Comparison of ENCODE assay signal across 9 mouse cellular contexts in genomic region chr1:172549717-172550116, GRCm38 (mm10). TPM values are rescaled to one million over a fixed set of nuclear protein-coding genes. Genes with fewer than 3 reads are reported as not detected.
DNase-seq lines count a peak whose midpoint lies in the region; ATAC-seq and TF ChIP-seq lines count a peak whose summit lies in the region.
"Had no signal": no experiment of that assay in that cellular context is flagged by ENCODE, and none has a peak within 500 bp of the region (broad histone marks: within the 10 kb centered on the region; RNA-seq: fewer than 3 reads in every experiment).

No protein-coding gene starts in this region.

- H3K27ac ChIP-seq in kidney, postnatal 0 days, result no peak overlapping the region
- H3K27ac ChIP-seq in embryonic facial prominence, embryonic 13.5 days, result no peak overlapping the region
- H3K27ac ChIP-seq in limb, embryonic 10.5 days, result no peak overlapping the region
- H3K27ac ChIP-seq in midbrain, postnatal 0 days (ENCODE audit: low read depth, low read length), result peak overlapping the region; percentile 59

- H3K9me3 ChIP-seq in kidney, postnatal 0 days (replicated peaks; ENCODE audit: low read length), result no peaks in the 10 kb centered on the region
- H3K9me3 ChIP-seq in embryonic facial prominence, embryonic 13.5 days, result no peaks in the 10 kb centered on the region
- H3K9me3 ChIP-seq in limb, embryonic 10.5 days (replicated peaks), result no peaks in the 10 kb centered on the region
- no peaks in the 10 kb centered on the region for H3K9me3 ChIP-seq in midbrain, postnatal 0 days (ENCODE audit: low read length)

- H3K4me2 ChIP-seq in kidney, postnatal 0 days (ENCODE audit: low read length), result peak overlapping the region; percentile 59
- H3K4me2 ChIP-seq in embryonic facial prominence, embryonic 13.5 days, result peak overlapping the region; percentile 60
- H3K4me2 ChIP-seq in midbrain, postnatal 0 days (ENCODE audit: low read depth, low read length, poor library complexity, severe bottlenecking), result peak overlapping the region; percentile 64

- no peak for DNase-seq in kidney, postnatal 0 days (ENCODE audit: low spot score)
- no peak for DNase-seq in kidney, postnatal 14 days
- DNase-seq in limb, embryonic 10.5 days (ENCODE audit: low spot score), result no peak
- no peak for DNase-seq in midbrain, postnatal 0 days (ENCODE audit: low spot score)
- DNase-seq in cerebellum, adult 9-11 months, result no peak
- no peak for DNase-seq in adrenal gland, postnatal 25 days
- no peak for DNase-seq in frontal cortex, postnatal 14 days (ENCODE audit: low spot score in 2 of 2)

- no peak for ATAC-seq in kidney, postnatal 0 days (replicated peaks; ENCODE audit: low FRiP score, low read depth)
- no peak for ATAC-seq in embryonic facial prominence, embryonic 13.5 days (ENCODE audit: insufficient number of reproducible peaks, insufficient read depth, low FRiP score, low TSS enrichment, low read depth)
- ATAC-seq in midbrain, postnatal 0 days (ENCODE audit: low FRiP score), result no peak

- WGBS in kidney, postnatal 0 days, result 8% methylated on average over 8 of the region's 8 CpGs
- whole genome bisulfite sequencing in embryonic facial prominence, embryonic 13.5 days, result 6% methylated on average over 8 of the region's 8 CpGs
- 3% methylated on average over 8 of the region's 8 CpGs for WGBS in limb, embryonic 10.5 days
- WGBS in midbrain, postnatal 0 days, result 8% methylated on average over 8 of the region's 8 CpGs

- TF ChIP-seq CTCF in kidney, postnatal 0 days (IDR thresholded peaks at IDR 0.05; ENCODE audit: low read depth), result no peak
- no peak for TF ChIP-seq CTCF in midbrain, postnatal 0 days (IDR thresholded peaks at IDR 0.05)

- H3K4me1 ChIP-seq in kidney, postnatal 0 days (replicated peaks; ENCODE audit: insufficient read depth, low read length), result peaks cover 19% of the 10 kb centered on the region; the same call in 1 of the 2 replicates
- peaks cover 33% of the 10 kb centered on the region for H3K4me1 ChIP-seq in embryonic facial prominence, embryonic 13.5 days
- H3K4me1 ChIP-seq in limb, embryonic 10.5 days, result peaks cover 50% of the 10 kb centered on the region
- peaks cover 4% of the 10 kb centered on the region; the same call in 1 of the 2 replicates for H3K4me1 ChIP-seq in midbrain, postnatal 0 days (ENCODE audit: insufficient read depth, low read length)

- no peaks in the 10 kb centered on the region for H3K36me3 ChIP-seq in kidney, postnatal 0 days (ENCODE audit: insufficient read depth, low read length)
- H3K36me3 ChIP-seq in embryonic facial prominence, embryonic 13.5 days, result no peaks in the 10 kb centered on the region
- no peaks in the 10 kb centered on the region for H3K36me3 ChIP-seq in limb, embryonic 10.5 days
- H3K36me3 ChIP-seq in midbrain, postnatal 0 days (ENCODE audit: insufficient read depth, low read length), result no peaks in the 10 kb centered on the region

- H3K4me3 ChIP-seq in kidney, postnatal 0 days (replicated peaks; ENCODE audit: low read depth, low read length), result peak overlapping the region; percentile 42
- H3K4me3 ChIP-seq in embryonic facial prominence, embryonic 13.5 days, result peak overlapping the region; percentile 43
- H3K4me3 ChIP-seq in limb, embryonic 10.5 days, result peak overlapping the region; percentile 43
- H3K4me3 ChIP-seq in midbrain, postnatal 0 days (ENCODE audit: low read depth, low read length), result peak overlapping the region; percentile 40
- H3K4me3 ChIP-seq: erythroblast, embryonic 14.5 days had no signal

- peak overlapping the region; percentile 46; the same call in 1 of the 2 replicates for H3K9ac ChIP-seq in kidney, postnatal 0 days (ENCODE audit: low read depth, low read length)
- peak overlapping the region; percentile 44; the same call in 1 of the 2 replicates for H3K9ac ChIP-seq in embryonic facial prominence, embryonic 13.5 days
- peak overlapping the region; percentile 55 for H3K9ac ChIP-seq in midbrain, postnatal 0 days (replicated peaks; ENCODE audit: low read length, poor library complexity, severe bottlenecking)

- H3K27me3 ChIP-seq in kidney, postnatal 0 days (ENCODE audit: insufficient read depth, low read length), result no peaks in the 10 kb centered on the region
- H3K27me3 ChIP-seq in embryonic facial prominence, embryonic 13.5 days, result peaks cover 19% of the 10 kb centered on the region
- peaks cover 32% of the 10 kb centered on the region for H3K27me3 ChIP-seq in limb, embryonic 10.5 days (ENCODE audit: low read depth, poor library complexity, severe bottlenecking)
- H3K27me3 ChIP-seq in midbrain, postnatal 0 days (ENCODE audit: insufficient read depth, low read length), result no peaks in the 10 kb centered on the region

RNA-seq across cellular contexts. Expression of gene Vsig8, which starts 6.0 kb away (rescaled TPM):
- 1.0 and 1.6 TPM in 2 replicates for polyA plus RNA-seq in kidney, postnatal 0 days (2015; fragmentation: Nextera tagmentation; extraction: Ambion mirVana)
- polyA plus RNA-seq in embryonic facial prominence, embryonic 13.5 days (2015; fragmentation: Nextera tagmentation; extraction: Ambion mirVana), result 0.40 and 0.77 TPM in 2 replicates
- polyA plus RNA-seq in limb, embryonic 10.5 days (2016; fragmentation: Nextera tagmentation; extraction: Ambion mirVana), result 0.13 TPM in 1 of 2 replicates, not detected in the other
- total RNA-seq in midbrain, postnatal 0 days (2014; rRNA removed), result 0.11 and 2.3 TPM in 2 replicates
- 1.3 and 2.5 TPM in 2 replicates for polyA plus RNA-seq in midbrain, postnatal 0 days (2015; fragmentation: Nextera tagmentation; extraction: Ambion mirVana)
- 0.33 TPM in 1 of 2 replicates, not detected in the other for total RNA-seq in adrenal gland, postnatal 25 days (2021)
- polyA plus RNA-seq: erythroblast, embryonic 14.5 days had no signal

RNA-seq across cellular contexts. Expression of gene Cfap45, which starts 29.1 kb away (rescaled TPM):
- polyA plus RNA-seq in kidney, postnatal 0 days (2015; fragmentation: Nextera tagmentation; extraction: Ambion mirVana), result 1.1 and 1.3 TPM in 2 replicates
- 2.0 and 2.3 TPM in 2 replicates for polyA plus RNA-seq in embryonic facial prominence, embryonic 13.5 days (2015; fragmentation: Nextera tagmentation; extraction: Ambion mirVana)
- polyA plus RNA-seq in limb, embryonic 10.5 days (2016; fragmentation: Nextera tagmentation; extraction: Ambion mirVana), result 0.67 and 1.0 TPM in 2 replicates
- total RNA-seq in midbrain, postnatal 0 days (2014; rRNA removed), result 3.1 and 6.3 TPM in 2 replicates
- 3.9 and 5.4 TPM in 2 replicates for polyA plus RNA-seq in midbrain, postnatal 0 days (2015; fragmentation: Nextera tagmentation; extraction: Ambion mirVana)
- 1.3 TPM in 1 of 2 replicates, not detected in the other for total RNA-seq in adrenal gland, postnatal 25 days (2021)

RNA-seq across cellular contexts. Expression of gene Slamf8, which starts 40.7 kb away (rescaled TPM):
- 0.16 and 0.18 TPM in 2 replicates for polyA plus RNA-seq in kidney, postnatal 0 days (2015; fragmentation: Nextera tagmentation; extraction: Ambion mirVana)
- 0.17 and 0.26 TPM in 2 replicates for polyA plus RNA-seq in embryonic facial prominence, embryonic 13.5 days (2015; fragmentation: Nextera tagmentation; extraction: Ambion mirVana)
- polyA plus RNA-seq in limb, embryonic 10.5 days (2016; fragmentation: Nextera tagmentation; extraction: Ambion mirVana), result 0.11 TPM in 1 of 2 replicates, not detected in the other
- total RNA-seq in midbrain, postnatal 0 days (2014; rRNA removed), result not detected in 2 replicates
- polyA plus RNA-seq in midbrain, postnatal 0 days (2015; fragmentation: Nextera tagmentation; extraction: Ambion mirVana), result not detected in 2 replicates
- total RNA-seq in adrenal gland, postnatal 25 days (2021), result 0.24 TPM in 1 of 2 replicates, not detected in the other
- polyA plus RNA-seq: erythroblast, embryonic 14.5 days had no signal

RNA-seq across cellular contexts. Expression of gene Tagln2, which starts 49.9 kb away (rescaled TPM):
- polyA plus RNA-seq in kidney, postnatal 0 days (2015; fragmentation: Nextera tagmentation; extraction: Ambion mirVana), result 225 and 250 TPM in 2 replicates
- polyA plus RNA-seq in embryonic facial prominence, embryonic 13.5 days (2015; fragmentation: Nextera tagmentation; extraction: Ambion mirVana), result 133 and 135 TPM in 2 replicates
- 77.0 and 84.6 TPM in 2 replicates for polyA plus RNA-seq in limb, embryonic 10.5 days (2016; fragmentation: Nextera tagmentation; extraction: Ambion mirVana)
- 36.3 and 41.6 TPM in 2 replicates for total RNA-seq in midbrain, postnatal 0 days (2014; rRNA removed)
- polyA plus RNA-seq in midbrain, postnatal 0 days (2015; fragmentation: Nextera tagmentation; extraction: Ambion mirVana), result 36.7 and 41.8 TPM in 2 replicates
- 80.7 and 88.8 TPM in 2 replicates for total RNA-seq in adrenal gland, postnatal 25 days (2021)

RNA-seq across cellular contexts. Expression of gene Fcrl6, which starts 52.6 kb away (rescaled TPM):
- polyA plus RNA-seq in kidney, postnatal 0 days (2015; fragmentation: Nextera tagmentation; extraction: Ambion mirVana), result not detected in 2 replicates
- 0.74 and 0.88 TPM in 2 replicates for polyA plus RNA-seq in embryonic facial prominence, embryonic 13.5 days (2015; fragmentation: Nextera tagmentation; extraction: Ambion mirVana)
- 0.21 and 0.58 TPM in 2 replicates for polyA plus RNA-seq in limb, embryonic 10.5 days (2016; fragmentation: Nextera tagmentation; extraction: Ambion mirVana)
- total RNA-seq in midbrain, postnatal 0 days (2014; rRNA removed), result 0.16 TPM in 1 of 2 replicates, not detected in the other
- polyA plus RNA-seq in midbrain, postnatal 0 days (2015; fragmentation: Nextera tagmentation; extraction: Ambion mirVana), result 0.10 and 0.11 TPM in 2 replicates
- total RNA-seq in adrenal gland, postnatal 25 days (2021), result not detected in 2 replicates
- polyA plus RNA-seq: erythroblast, embryonic 14.5 days had no signal
